Mouse (Mus musculus): ENCODE data around the gene Plekhm1.

GRCm38 (mm10) chr11:103340677-103341076 is 71.8 kb downstream of the Plekhm1 start:
- TF ChIP-seq CTCF (IDR thresholded peaks at IDR 0.05; ENCODE audit: control insufficient read depth, insufficient read depth, low read length): no peak
- no peak for TF ChIP-seq POLR2A (IDR thresholded peaks at IDR 0.05; ENCODE audit: borderline replicate concordance, control insufficient read depth, low read depth, low read length)

Data from bone marrow, adult 2 months (tissue).